Mouse (Mus musculus) kidney, postnatal 25 days (tissue): ENCODE measurements at regions not wholly inside any gene's neighbourhood (a gene's known extent, or its start where the extent isn't known, plus 50 kb on each side); places are given as distances from the start of the nearest gene placed in this dataset.
A peak's percentile ranks its signal among the peaks of the same experiment; 100 is the strongest.

Source experiments
- DNase-seq, 2 experiments: peaks; one replicate each; pipeline ENCODE4 v3.0.0; 2021; ENCODE audit warnings: mixed read lengths in 2 of 2

DNA sequence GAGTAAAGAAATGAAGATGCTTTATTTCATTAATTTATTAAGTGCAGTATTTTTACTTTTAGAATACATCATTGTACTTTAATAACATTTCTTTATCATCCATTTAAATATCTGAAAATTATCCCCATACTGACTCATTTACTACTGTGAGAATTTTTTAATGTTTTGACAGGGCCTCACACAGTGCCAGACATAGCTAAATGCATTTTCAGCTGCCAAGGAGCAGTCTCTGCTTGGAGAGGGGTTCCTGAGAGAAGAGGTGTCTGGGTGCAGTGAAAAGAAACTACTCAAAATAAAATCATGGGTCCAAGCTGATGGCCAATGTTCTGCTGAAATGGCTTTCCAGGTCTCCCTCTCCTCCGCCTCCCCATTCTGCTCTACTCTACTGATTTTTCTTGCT is 1116.3 kb upstream of the Ppp6c start:
- DNase-seq, result no peak

DNA sequence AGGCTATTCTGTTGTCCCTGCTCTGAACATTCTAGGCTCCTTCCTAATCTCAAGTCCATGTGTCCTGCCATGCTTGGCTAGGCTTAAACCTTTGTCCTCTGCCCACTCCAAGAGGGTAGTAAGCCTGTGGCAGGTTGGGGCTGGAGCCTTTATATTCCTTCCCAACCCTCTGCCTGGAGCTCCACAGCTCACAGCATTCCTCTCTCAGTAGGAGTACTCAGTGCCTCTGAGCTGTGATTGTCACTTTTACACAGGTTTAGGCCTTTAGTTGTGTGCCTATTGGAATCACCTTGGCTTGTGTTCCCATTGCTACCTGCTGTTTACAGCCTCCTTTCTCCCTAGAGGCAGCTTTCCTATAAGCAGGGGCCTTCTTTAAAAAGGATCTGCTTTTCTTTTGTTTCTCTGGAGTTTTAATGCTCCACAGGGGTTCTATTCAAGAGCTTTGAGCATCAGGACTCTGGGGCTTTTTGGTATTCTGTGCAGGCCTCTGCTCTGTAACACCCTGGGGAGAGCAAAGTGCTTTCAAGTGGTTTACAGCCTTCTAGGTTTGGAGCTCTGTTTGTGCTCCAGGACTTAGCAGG is 1106.1 kb upstream of the Ppp6c start:
- peak; percentile 4 to 33 for DNase-seq

DNA sequence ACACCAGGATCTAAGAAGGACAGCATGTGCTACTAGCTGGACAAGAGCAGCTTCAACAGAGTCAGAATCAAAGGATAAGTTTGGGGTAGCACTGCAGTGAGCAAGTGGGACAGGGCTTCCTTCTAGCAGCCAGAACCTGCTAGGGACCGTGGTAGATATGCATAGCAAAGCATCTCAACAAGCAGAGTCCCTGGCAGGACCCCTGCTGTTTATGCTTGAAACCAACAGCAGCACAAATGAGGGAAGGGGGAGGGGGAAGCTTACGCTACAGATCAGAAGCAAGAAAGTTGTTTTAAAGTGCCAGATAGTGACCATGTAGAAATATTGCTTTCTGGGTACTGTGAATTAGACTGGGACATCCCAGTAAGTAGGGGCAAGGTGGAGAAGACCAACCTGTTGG is 1095.3 kb upstream of the Ppp6c start:
- DNase-seq, result no peak

DNA sequence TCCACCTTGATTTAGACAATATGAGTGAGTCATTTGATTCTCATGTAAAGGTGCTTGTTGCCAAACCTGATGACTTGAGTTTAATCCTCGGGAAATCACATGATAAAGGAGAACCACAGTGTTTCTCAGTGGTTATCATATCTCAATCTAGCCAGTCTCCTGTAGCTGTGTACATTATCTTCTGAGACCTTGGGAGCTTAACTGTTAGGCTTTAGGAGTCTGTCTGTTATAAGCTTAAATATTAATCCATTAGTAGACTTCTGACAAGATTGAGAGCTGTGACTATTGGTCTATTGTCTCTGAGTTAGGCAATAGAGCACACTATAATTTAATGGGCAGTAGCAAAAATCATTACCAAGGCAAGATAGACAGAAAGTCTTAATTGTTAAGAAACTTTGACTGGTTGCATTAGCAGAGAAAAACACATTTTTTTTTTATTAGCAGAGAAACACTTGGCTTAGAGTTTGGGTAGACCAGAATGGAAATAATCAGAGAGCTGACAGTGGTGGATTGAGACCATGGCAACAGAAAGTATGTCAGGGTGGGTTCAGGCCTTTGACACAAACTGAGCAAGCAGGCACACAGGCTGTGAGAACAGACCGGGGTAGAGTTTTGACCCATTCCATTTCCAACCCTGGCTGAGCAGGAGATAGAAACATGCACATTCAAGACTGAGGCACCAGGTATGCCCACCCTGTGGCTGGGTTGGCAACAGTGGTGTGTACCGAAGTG is 1094.6 kb upstream of the Ppp6c start:
- DNase-seq, result no peak
